Mouse (Mus musculus) ovary, postnatal 36 days (tissue): ENCODE measurements around the gene Tnfsf12.

ENCODE experiments used
- DNase-seq: peaks from one replicate; pipeline ENCODE4 v3.0.0; 2022; ENCODE audit warnings: low spot score, mixed read lengths

The Tnfsf12 gene

DNA sequence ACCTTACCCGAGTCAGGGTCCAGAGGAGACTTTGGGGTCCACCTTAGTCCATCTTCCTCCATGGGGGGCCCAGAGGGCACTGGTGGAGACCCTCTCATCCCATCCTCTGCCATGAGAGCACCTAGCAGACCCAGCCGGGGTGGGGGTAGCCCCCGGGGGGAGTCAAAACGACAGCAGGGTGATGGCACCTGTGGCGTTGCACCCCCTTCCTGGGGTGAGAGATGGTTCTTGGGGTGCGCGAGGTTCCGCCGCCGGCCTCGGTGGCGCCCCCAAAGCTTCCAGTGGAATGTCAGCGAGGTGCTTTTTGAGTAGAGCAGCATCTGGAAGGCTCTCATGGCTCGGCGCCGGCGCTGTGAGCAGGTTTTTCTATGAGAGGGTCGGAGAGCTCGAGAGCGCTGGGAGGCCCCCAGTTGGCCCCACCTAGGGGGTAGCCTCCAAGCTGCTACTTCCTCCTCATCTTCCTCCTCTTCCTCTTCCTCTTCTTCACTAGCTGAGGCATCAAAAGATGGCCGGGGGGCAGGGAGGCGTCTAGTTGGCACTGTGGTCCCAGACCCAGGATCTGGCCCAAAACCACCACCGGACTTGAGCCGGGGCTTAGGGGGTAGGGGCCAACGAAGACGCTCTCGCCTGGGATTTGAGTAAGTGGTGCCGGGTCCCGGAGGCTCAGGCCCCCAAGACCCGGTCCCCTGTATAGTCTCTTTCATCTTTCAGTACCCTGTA lies 15.4 kb downstream of the Tnfsf12 start:
- DNase-seq = no peak

- DNase-seq = no peak
Measured at GRCm38 (mm10) chr11:69679144-69679543, 16.5 kb downstream of the Tnfsf12 start.

- DNase-seq = peak; percentile 100
Measured at GRCm38 (mm10) chr11:69672211-69672706, 23.4 kb downstream of the Tnfsf12 start, which contains the start of gene Eif4a1. Gene Eif4a1, minus strand, starts transcription at chr11:69672423.

GRCm38 (mm10) chr11:69671726-69672124 lies 23.9 kb downstream of the Tnfsf12 start:
- DNase-seq = no peak

DNA sequence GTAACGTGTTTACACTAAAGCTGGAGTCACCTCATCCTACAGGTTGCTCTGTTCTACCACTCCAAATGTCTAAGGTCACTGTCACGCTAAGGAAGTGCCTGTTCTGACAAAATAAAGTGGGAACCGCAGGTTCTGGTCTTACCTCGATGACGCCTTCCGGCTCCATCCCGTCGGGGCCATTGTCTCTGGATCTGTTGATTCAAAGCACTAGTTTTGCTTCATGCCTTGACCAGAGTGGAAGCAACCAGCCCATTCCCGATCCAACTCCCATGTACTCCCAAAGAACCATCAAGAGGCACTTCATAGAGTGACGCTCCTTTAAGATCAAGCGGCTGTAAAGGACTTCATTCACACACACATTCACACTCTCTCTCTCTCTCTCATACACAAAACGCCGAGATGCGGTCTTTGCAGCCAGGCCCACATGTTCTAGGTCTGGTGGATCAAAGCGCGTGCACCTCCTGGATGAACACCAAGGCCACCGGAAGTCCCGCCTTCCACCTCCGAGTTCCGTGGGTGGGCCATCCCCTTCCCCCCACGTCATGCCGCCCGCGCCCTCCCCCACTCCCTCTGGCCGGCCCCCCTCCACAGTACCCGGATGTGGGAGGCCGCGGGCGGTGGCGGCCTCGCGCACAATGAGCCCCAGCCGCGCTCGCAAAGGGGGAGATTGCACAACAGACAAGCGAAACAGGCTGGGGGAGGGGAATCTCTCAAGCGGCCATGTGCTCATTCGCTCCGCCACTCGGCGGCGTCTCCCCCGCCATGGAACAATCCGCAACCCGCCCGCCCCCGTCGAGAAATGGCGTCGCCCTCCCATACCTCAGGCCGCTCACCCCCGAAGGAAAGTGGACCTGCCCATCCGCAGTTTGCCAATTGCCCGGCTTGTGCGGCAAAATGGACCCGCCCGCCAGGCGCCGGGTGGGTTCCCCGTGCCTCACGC lies 24.6 kb downstream of the Tnfsf12 start:
- peak; percentile 93 for DNase-seq

GRCm38 (mm10) chr11:69666665-69667005 lies 29.0 kb downstream of the Tnfsf12 start:
- no peak for DNase-seq

- peak; percentile 20 for DNase-seq
Measured at GRCm38 (mm10) chr11:69665961-69666664, 29.5 kb downstream of the Tnfsf12 start, which contains the start of gene Cd68. Gene Cd68, minus strand, starts transcription at chr11:69666153.

GRCm38 (mm10) chr11:69665457-69665960 lies 30.1 kb downstream of the Tnfsf12 start:
- DNase-seq = no peak

DNA sequence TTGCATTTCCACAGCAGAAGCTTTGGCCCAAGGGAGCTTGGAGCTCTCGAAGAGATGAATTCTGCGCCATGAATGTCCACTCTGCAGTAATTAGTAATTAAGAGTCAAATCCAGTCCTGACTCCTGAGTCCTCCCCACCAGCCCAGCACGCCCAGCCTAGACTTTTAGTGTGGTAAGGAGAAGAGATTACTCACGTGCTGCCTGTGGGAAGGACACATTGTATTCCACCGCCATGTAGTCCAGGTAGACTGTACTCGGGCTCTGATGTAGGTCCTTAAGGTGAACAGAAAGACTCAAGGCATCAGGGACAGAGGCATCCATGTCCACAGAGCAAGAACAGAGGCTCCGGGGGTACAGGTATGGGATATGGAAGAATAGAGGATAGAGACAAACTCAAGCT lies 30.8 kb downstream of the Tnfsf12 start:
- no peak for DNase-seq

- no peak for DNase-seq
Measured at GRCm38 (mm10) chr11:69663795-69664194, 31.9 kb downstream of the Tnfsf12 start.

- DNase-seq = peak; percentile 32
Measured at GRCm38 (mm10) chr11:69662967-69663671, 32.5 kb downstream of the Tnfsf12 start.

DNA sequence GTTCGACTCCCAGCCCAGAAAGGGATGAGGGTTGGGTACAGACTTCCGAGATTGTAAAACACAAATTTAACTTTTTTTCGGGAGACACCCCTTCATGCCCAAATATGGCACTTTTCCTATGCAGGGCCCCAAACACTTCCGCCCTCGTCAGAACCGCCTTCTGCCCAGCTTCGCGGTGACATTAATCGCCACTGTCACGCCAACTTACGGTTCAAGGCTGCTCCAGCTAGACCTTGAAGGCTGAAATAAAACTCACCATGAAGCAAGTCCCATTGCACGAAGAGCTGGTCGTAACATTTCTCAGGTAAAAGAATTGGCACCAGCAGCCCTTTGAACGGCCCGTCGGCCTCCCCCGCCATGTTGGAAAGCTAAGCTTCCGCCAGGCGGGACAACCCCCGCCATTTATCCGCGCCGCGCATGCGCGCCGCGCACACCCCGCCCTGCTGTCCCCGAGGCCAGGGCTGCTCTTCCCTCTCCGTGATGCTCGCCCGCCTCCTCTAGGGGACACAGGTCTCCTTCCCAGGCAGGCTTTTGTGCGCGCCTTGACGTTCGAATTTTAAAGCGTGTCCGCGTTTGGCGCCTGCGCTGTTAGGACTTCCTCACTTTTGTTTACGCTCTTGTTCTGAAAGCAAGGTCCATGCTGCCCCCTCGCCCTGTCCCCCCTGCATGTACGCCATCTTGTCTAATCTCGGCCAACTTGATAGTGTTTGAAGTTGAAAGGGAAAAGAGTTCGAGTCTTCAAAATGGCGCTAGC lies 33.3 kb downstream of the Tnfsf12 start, which contains the start of gene Mpdu1:
Mpdu1 (minus strand) TSS at position 430 of the 754 bp plus-strand sequence.
- DNase-seq = peak; percentile 94

- peak; percentile 62 for DNase-seq
Measured at GRCm38 (mm10) chr11:69661221-69661881, 34.3 kb downstream of the Tnfsf12 start.

GRCm38 (mm10) chr11:69657462-69657881 lies 38.2 kb downstream of the Tnfsf12 start:
- no peak for DNase-seq

DNA sequence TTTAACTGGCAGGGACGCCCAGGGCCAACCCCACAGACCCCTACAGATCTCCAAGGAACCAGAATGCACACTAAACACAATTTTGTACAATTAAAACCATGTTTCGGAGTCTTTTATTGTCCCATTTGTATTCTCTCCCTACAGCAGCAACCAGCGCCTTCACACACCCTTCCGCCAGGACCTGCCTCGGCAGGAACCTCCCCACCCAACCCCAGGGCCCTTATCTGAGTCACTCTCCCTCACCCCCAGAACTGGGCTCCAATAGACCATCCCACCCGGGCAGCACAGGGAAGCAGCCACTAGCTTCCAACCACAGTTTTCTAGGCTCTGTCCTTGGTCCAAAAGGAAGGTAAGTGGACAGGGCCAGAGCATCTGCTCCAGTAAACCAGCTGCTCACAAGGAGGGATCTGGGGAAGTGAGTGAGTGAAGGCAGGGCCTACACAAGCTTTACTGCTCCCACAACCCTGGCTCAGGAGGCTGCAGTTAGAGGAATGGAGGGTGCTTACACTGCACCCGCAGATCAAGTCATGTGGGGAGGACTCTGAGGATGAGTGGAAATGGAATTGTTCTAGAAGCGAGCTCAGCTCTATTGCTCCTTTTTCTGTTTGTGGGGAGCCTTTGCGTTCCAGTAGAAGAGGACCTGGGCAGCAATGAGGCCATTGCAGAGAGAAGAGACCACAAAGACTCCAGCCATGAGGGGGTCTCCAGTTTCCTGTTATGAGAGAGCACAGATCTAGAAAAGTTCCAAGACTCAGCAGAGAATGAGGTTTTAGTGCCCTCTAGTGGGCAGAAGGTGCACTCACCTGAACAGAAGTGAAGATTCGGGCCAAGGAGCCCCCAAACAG lies 38.8 kb downstream of the Tnfsf12 start:
- DNase-seq = peak; percentile 23

GRCm38 (mm10) chr11:69656065-69656455 lies 39.6 kb downstream of the Tnfsf12 start:
- DNase-seq = no peak

DNA sequence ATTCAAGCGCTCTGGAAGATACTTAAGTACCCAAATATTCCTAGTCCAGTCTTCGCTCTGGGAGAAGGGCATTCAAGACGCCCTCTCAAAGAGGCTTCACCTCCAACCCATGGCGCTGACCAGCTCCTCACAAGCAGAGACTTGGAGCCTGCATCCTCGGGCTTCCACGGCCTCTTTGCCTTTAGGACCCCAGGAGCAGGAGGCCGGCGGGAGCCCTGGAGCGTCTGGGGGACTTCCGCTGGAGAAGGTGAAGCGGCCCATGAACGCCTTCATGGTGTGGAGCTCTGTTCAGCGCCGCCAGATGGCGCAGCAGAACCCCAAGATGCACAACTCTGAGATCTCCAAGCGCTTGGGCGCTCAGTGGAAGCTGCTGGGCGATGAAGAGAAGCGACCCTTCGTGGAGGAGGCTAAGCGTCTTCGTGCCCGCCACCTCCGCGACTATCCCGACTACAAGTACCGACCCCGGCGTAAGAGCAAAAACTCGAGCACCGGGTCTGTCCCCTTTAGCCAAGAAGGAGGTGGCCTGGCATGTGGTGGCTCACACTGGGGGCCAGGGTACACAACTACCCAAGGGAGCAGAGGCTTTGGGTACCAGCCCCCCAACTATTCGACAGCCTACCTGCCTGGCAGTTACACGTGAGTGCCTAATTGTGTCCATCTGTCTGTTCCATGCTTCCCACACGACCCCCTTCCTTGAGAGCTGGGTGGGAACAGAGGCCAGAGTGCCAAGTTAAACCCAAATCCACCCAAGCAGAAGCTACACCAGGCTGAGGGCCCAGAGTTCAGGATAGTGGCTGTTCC lies 40.2 kb downstream of the Tnfsf12 start, which contains the start of gene Sox15:
Sox15 (plus strand) TSS at position 51 of the 801 bp plus-strand sequence.
- DNase-seq = peak; percentile 72

DNA sequence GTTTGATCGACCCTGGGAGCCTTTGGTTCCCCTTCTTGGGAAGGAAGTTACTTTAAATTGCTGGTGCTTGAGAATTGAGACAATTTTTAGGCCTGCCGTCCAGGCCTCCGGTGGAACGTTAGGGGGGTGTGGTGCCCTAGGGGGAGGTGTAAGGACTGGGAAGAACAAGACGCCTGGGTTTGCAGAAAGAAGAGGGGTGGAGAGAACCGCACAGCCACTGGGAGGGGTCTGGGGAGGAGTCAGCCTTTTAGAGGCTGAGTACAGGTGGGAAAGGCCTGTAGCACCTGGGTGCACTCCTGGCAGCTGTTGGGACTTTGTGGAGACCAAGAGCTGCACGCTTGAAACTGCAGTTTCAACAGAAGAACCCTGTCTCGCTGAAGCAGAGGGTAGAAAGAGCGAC lies 40.9 kb downstream of the Tnfsf12 start:
- DNase-seq = peak; percentile 19
